Mouse (Mus musculus) hindbrain, embryonic 11.5 days (tissue): ENCODE results near the gene Vmn2r94. TPM values are rescaled to one million over a fixed set of nuclear protein-coding genes. Genes with fewer than 3 reads are reported as not detected.

Source experiments
- ATAC-seq: fragments of 200-750 bp; cut with Nextera tagmentation; 2 replicates; pipeline ENCODE4 v1.8.0; 2017; ENCODE audit warnings: mild to moderate bottlenecking, moderate TSS enrichment, moderate library complexity; ENCODE audit not compliant: low FRiP score
- DNase-seq: peaks from one replicate; pipeline ENCODE4 v3.0.0-alpha.2; 2015; ENCODE audit warnings: low spot score
- H3K27ac ChIP-seq: fragments of 300-500 bp; sonication (generic); 2 replicates; pipeline ENCODE4 v1.5.1; 2014; ENCODE audit warnings: mild to moderate bottlenecking, low read depth, low read length
- H3K27me3 ChIP-seq: fragments of 300-500 bp; sonication (generic); 2 replicates; pipeline ENCODE4 v1.6.1; 2014; ENCODE audit warnings: mild to moderate bottlenecking, low read length, moderate library complexity, mixed read lengths; ENCODE audit not compliant: control insufficient read depth, insufficient read depth
- H3K36me3 ChIP-seq: fragments of 300-500 bp; sonication (generic); 2 replicates; pipeline ENCODE4 v1.6.1; 2014; ENCODE audit warnings: mild to moderate bottlenecking, low read length, moderate library complexity, mixed read lengths; ENCODE audit not compliant: control insufficient read depth, insufficient read depth
- H3K4me1 ChIP-seq: fragments of 300-500 bp; sonication (generic); replicated peaks from 2 replicates; pipeline ENCODE4 v1.6.1; 2014; ENCODE audit warnings: low read length, mixed read lengths; ENCODE audit not compliant: control insufficient read depth, insufficient read depth
- H3K4me2 ChIP-seq: fragments of 300-500 bp; sonication (generic); replicated peaks from 2 replicates; pipeline ENCODE4 v1.6.1; 2014; ENCODE audit warnings: mild to moderate bottlenecking, low read depth, low read length
- H3K4me3 ChIP-seq: fragments of 300-500 bp; sonication (generic); 2 replicates; pipeline ENCODE4 v1.5.1; 2014; ENCODE audit warnings: low read depth, low read length
- H3K9ac ChIP-seq: fragments of 300-500 bp; sonication (generic); 2 replicates; pipeline ENCODE4 v1.6.1; 2014; ENCODE audit warnings: low read depth, low read length
- H3K9me3 ChIP-seq: fragments of 300-500 bp; sonication (generic); 2 replicates; pipeline ENCODE4 v1.6.1; 2016; ENCODE audit warnings: low read length; ENCODE audit not compliant: control insufficient read depth
- WGBS: fragments of 180-500 bp; shearing (Covaris S2); extraction: QIAGEN DNeasy Blood & Tissue Kit; methylation state at CpG from one replicate; pipeline ENCODE4 v1.1.7; 2014; 5-methylcytosine and 5-hydroxymethylcytosine counted together
- polyA plus RNA-seq: library from polyadenylated mRNA; unstranded; fragments of >200 nt; fragmentation: Nextera tagmentation; extraction: Ambion mirVana; gene quantifications from 2 replicates; pipeline ENCODE4 v1.2.1, GENCODE M21; 2014

Gene Vmn2r94
- not detected in 2 replicates for polyA plus RNA-seq

DNA sequence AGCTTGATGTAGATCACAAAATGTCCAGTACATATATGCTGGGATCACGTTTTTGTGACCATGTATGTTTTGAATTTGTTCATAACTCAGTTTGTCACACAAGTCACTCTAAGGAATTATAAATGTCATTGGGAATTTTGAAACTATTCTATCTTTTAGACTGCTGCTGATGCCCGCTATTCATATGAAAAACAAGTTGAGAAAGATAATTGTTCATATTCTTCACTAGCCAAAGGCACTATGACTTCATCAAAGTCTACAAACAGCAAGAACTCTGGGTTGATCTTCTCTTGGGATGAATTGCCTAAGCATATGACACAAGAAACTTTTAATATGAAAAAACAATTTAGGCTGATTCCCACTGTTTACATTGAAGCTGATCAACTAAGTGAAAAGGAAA is at the start of gene Vmn2r94:
Gene Vmn2r94, minus strand, starts transcription at position 101 of the 400 bp plus-strand sequence.
- 68% methylated on average over 2 of the region's 2 CpGs for WGBS
- Histone ChIP-seq H3K27ac (no peak within 1 kb of the TSS), H3K4me2 (no peak within 1 kb of the TSS), H3K4me1 (no peaks in the 10 kb centered on the region), H3K9me3 (no peaks in the 10 kb centered on the region), H3K27me3 (no peaks in the 10 kb centered on the region), H3K4me3 (no peak within 1 kb of the TSS), H3K9ac (no peak within 1 kb of the TSS), H3K36me3 (no peaks in the 10 kb centered on the region)
- no peak for DNase-seq
- ATAC-seq: no peak

DNA sequence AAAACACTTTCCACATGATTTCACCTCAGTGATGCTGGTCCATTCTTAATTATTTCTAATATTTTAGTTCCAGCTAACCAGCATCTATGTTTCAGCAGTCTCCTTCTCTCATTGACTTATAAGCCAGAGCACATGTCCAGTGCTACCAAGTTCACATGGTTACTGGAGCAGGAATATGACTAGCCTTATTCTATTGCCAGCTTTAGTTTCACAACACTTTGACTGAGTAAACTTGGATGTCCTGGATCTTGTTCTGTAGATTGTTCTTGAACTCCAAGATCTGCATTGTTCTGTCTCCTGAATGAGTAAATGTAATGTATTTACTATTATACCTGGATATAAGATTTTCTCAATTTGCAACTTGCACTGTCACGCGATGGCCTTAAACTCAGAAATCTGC is 45.5 kb upstream of the Vmn2r94 start:
- no peaks in the 10 kb centered on the region for H3K4me1 ChIP-seq

DNA sequence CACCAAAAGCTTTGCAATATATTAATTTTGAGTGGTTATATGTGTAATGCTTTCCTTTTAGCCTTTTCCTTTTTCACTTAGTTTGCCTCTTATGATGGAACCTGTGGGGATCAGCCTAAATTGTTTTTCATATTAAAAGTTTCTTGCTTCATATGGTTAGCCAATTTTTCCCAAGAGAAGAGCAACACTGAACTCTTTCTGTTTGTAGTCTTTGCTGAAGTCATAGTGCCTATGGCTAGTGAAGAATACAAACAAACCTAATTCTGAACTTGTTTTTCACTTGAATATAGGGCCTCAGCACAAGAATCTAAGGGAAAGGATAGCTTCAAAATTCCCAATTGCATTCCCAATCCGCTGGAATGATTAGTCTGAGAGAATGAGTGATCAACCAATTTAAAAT is 20.2 kb upstream of the Vmn2r94 start, which contains the start of gene Vmn2r93:
Gene Vmn2r93, plus strand, starts transcription at position 301 of the 400 bp plus-strand sequence.
- 61% methylated on average over 1 of the region's 1 CpGs for WGBS
- no peaks in the 10 kb centered on the region for H3K27me3 ChIP-seq
- H3K4me3 ChIP-seq: no peak within 1 kb of the TSS
- no peak within 1 kb of the TSS for H3K27ac ChIP-seq
- ATAC-seq (no peak), DNase-seq (no peak)
- H3K36me3 ChIP-seq: no peaks in the 10 kb centered on the region
- peaks cover 3% of the 10 kb centered on the region; the same call in 1 of the 2 replicates for H3K9me3 ChIP-seq
- no peak within 1 kb of the TSS for H3K9ac ChIP-seq
- no peaks in the 10 kb centered on the region for H3K4me1 ChIP-seq
- H3K4me2 ChIP-seq: no peak within 1 kb of the TSS

More for the DNA sequence above, 45.5 kb upstream of the Vmn2r94 start:
- H3K36me3 ChIP-seq: no peaks in the 10 kb centered on the region
- H3K4me2 ChIP-seq: no peak overlapping the region
- DNase-seq (no peak), ATAC-seq (no peak)
- H3K4me3 ChIP-seq: no peak overlapping the region
- no peaks in the 10 kb centered on the region for H3K9me3 ChIP-seq
- no peaks in the 10 kb centered on the region for H3K27me3 ChIP-seq
- H3K27ac ChIP-seq: no peak overlapping the region
- WGBS: 96% methylated on average over 2 of the region's 2 CpGs
- H3K9ac ChIP-seq: no peak overlapping the region

DNA sequence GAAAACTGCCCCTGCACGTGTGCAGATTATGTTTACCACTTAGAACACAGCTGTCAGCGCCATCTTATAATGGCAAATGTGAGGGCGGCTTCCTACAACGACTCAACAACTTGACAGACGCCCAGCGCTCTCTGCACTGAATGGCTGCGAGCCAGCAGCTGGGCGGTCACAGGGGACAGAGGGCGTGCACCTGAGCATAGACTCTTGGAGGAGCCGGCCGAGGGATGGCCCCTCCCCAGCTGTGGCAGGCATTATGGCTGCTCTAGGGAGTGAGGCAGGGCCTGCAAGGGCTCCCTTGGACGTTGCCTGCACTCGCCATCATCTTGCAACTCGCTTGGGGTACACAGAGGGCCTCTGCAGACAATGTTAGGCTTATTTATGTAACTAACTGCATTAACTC is 40.6 kb downstream of the Vmn2r94 start:
- H3K27ac ChIP-seq: no peak overlapping the region
- H3K36me3 ChIP-seq: no peaks in the 10 kb centered on the region
- WGBS: 82% methylated on average over 13 of the region's 14 CpGs
- no peak overlapping the region for H3K4me2 ChIP-seq
- DNase-seq (no peak), ATAC-seq (no peak)
- no peaks in the 10 kb centered on the region for H3K27me3 ChIP-seq
- H3K4me1 ChIP-seq: no peaks in the 10 kb centered on the region
- no peaks in the 10 kb centered on the region for H3K9me3 ChIP-seq
- no peak overlapping the region for H3K9ac ChIP-seq
- no peak overlapping the region for H3K4me3 ChIP-seq

DNA sequence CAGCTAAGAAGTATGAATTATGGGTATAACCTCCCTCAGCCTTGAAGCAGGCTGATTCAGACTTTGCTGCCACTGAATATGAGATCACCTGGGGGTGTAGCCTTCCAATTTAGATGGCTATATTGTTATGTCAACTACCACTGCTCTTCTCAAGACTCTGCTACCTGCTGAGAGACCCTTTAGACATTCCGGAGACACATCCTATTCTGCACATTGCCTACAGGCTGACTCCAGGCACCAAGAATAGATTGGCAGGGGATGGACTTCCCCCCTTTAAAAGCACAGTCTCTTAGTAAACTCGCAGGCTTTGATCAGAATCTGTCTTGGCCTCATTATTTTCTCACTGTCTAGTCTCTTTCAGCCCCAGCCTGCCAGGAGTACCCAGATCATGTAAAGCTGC is 45.6 kb downstream of the Vmn2r94 start:
- no peak for ATAC-seq
- WGBS: 68% methylated on average over 2 of the region's 2 CpGs

DNA sequence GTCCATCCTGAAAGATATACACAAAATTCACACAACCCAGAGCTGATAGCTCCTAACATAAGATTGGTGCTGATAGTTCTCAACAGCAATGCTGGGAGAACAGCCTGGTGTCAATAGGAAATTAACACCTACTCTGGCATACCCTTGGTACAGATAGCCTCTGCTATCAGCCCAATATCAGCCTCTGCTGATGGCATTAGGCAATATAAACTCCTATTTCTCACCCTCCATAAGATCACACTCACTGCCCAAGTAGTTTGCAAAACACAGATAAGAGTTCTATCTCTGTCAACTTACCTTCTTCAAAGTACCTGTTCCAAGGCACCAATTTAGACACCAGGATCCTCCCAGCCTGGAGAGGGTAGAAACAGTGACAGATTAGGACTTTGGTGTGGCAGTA is 56.3 kb downstream of the Vmn2r94 start:
- no peak overlapping the region for H3K27ac ChIP-seq
- H3K27me3 ChIP-seq: no peaks in the 10 kb centered on the region
- no peak for DNase-seq
- peaks cover 3% of the 10 kb centered on the region; the same call in 1 of the 2 replicates for H3K9me3 ChIP-seq
- no peaks in the 10 kb centered on the region for H3K36me3 ChIP-seq
- no peak overlapping the region for H3K4me3 ChIP-seq
- H3K4me1 ChIP-seq: no peaks in the 10 kb centered on the region
- H3K9ac ChIP-seq: no peak overlapping the region
- H3K4me2 ChIP-seq: no peak overlapping the region
- ATAC-seq: no peak

More for the DNA sequence above, 45.6 kb downstream of the Vmn2r94 start:
- no peak overlapping the region for H3K4me2 ChIP-seq
- H3K4me3 ChIP-seq: no peak overlapping the region
- H3K9ac ChIP-seq: no peak overlapping the region
- no peaks in the 10 kb centered on the region for H3K36me3 ChIP-seq
- H3K27me3 ChIP-seq: no peaks in the 10 kb centered on the region
- DNase-seq: no peak
- no peak overlapping the region for H3K27ac ChIP-seq
- no peaks in the 10 kb centered on the region for H3K9me3 ChIP-seq
- H3K4me1 ChIP-seq: no peaks in the 10 kb centered on the region

Other genes with a start within 250 kb of the Vmn2r94 start
- not detected in 2 replicates for gene Vmn2r124, start 228.3 kb downstream of the Vmn2r94 start, polyA plus RNA-seq
- not detected in 2 replicates for gene Vmn2r91, start 192.7 kb downstream of the Vmn2r94 start, polyA plus RNA-seq
- not detected in 2 replicates for gene Vmn2r92, start 125.9 kb downstream of the Vmn2r94 start, polyA plus RNA-seq
- gene Vmn2r93, start 20.3 kb upstream of the Vmn2r94 start, polyA plus RNA-seq: not detected in 2 replicates
- gene Vmn2r95, start 146.3 kb upstream of the Vmn2r94 start, polyA plus RNA-seq: not detected in 2 replicates